Comparison of ENCODE assay signal across 7 mouse cellular contexts in the genomic region with DNA sequence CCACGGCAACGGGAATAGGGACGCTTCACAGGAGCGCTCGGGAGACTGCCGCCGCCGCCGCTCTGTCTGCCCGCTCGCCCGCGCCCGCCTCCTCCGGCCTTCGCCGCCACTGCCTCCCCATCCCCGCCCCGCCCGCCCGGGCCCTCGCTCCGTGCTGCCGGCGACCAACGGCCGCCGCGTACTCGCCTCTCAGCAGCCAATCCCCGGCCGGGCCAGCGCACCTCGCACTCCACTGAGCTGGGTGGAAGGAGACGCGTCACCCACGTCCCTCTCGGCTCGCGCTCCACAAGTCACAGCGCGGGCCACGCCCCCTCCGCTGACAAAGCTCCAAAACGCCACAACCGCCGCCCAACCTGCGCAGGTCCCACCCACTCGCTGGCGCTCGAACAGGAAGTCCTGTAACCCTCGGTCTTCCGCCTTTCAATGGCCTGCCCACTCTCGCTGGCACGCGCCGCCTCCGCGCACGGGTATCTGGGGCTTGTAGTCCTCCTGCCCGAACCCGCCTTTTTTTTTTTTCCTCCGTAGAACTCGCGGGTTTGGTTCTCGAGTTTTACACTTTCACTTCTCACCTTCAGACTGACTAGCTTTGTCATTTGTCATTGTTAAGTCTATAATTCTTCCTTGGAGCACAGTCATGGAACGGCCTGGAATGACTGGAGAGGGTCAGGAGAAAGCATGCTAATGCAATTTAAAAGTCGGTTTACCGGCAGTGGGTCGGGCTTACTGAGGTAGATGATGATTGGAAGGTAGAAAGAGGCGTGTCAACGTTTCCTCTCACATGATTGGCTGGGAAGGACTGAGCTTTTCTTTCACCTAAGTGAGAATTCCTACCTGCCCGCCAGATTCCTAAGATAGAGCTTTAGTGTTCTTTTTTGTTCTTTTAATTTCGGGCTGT. TPM values are rescaled to one million over a fixed set of nuclear protein-coding genes. Genes with fewer than 3 reads are reported as not detected.
DNase-seq lines count a peak whose midpoint lies in the region; ATAC-seq lines count a peak whose summit lies in the region.

TSS of gene Suco (minus strand) at position 130 of the 895 bp plus-strand sequence.

- peak within 1 kb of the TSS; percentile 96 for H3K27ac ChIP-seq in embryonic facial prominence, embryonic 11.5 days (replicated peaks; ENCODE audit: low read depth, low read length)
- peak within 1 kb of the TSS; percentile 95 for H3K27ac ChIP-seq in limb, embryonic 10.5 days
- H3K27ac ChIP-seq in midbrain, embryonic 13.5 days, result peak within 1 kb of the TSS; percentile 99

- peak within 1 kb of the TSS; percentile 65 for H3K4me2 ChIP-seq in embryonic facial prominence, embryonic 11.5 days (ENCODE audit: low read depth, low read length)
- H3K4me2 ChIP-seq in midbrain, embryonic 13.5 days (replicated peaks), result peak within 1 kb of the TSS; percentile 86

- H3K9me3 ChIP-seq in embryonic facial prominence, embryonic 11.5 days (replicated peaks; ENCODE audit: control insufficient read depth, low read length), result no peaks in the 10 kb centered on the region
- H3K9me3 ChIP-seq in limb, embryonic 10.5 days (replicated peaks), result no peaks in the 10 kb centered on the region
- no peaks in the 10 kb centered on the region for H3K9me3 ChIP-seq in midbrain, embryonic 13.5 days

- ATAC-seq in embryonic facial prominence, embryonic 11.5 days (replicated peaks; ENCODE audit: insufficient number of reproducible peaks, low FRiP score, low TSS enrichment, low read depth), result peak; percentile 99
- ATAC-seq in granulocyte monocyte progenitor cell, adult 5-6 weeks (replicated peaks; ENCODE audit: poor library complexity, severe bottlenecking), result peak; percentile 85
- peak; percentile 99 for ATAC-seq in midbrain, embryonic 13.5 days

- H3K4me3 ChIP-seq in embryonic facial prominence, embryonic 11.5 days (ENCODE audit: low read depth, low read length), result peak within 1 kb of the TSS; percentile 85
- peak within 1 kb of the TSS; percentile 83 for H3K4me3 ChIP-seq in limb, embryonic 10.5 days
- H3K4me3 ChIP-seq in midbrain, embryonic 13.5 days (replicated peaks), result peak within 1 kb of the TSS; percentile 88

- no peaks in the 10 kb centered on the region for H3K27me3 ChIP-seq in embryonic facial prominence, embryonic 11.5 days (ENCODE audit: control insufficient read depth, insufficient read depth, low read length)
- H3K27me3 ChIP-seq in limb, embryonic 10.5 days (ENCODE audit: low read depth, poor library complexity, severe bottlenecking), result no peaks in the 10 kb centered on the region
- no peaks in the 10 kb centered on the region for H3K27me3 ChIP-seq in midbrain, embryonic 13.5 days

- H3K4me1 ChIP-seq in embryonic facial prominence, embryonic 11.5 days (ENCODE audit: control insufficient read depth, insufficient read depth, low read length), result no peaks in the 10 kb centered on the region
- peaks cover 25% of the 10 kb centered on the region for H3K4me1 ChIP-seq in limb, embryonic 10.5 days
- H3K4me1 ChIP-seq in midbrain, embryonic 13.5 days (replicated peaks), result peaks cover 30% of the 10 kb centered on the region

- H3K9ac ChIP-seq in embryonic facial prominence, embryonic 11.5 days (replicated peaks; ENCODE audit: low read length), result peak within 1 kb of the TSS; percentile 94
- H3K9ac ChIP-seq in midbrain, embryonic 13.5 days (replicated peaks), result peak within 1 kb of the TSS; percentile 92

- DNase-seq in adrenal gland, postnatal 14 days, result peak; percentile 100
- peak; percentile 100 for DNase-seq in embryonic facial prominence, embryonic 11.5 days (ENCODE audit: low spot score)
- peak; percentile 100 for DNase-seq in kidney, adult 11 months
- peak; percentile 99 for DNase-seq in limb, embryonic 10.5 days (ENCODE audit: low spot score)
- DNase-seq in spleen, adult 12 weeks (ENCODE audit: low spot score), result peak; percentile 99

- H3K36me3 ChIP-seq in embryonic facial prominence, embryonic 11.5 days (replicated peaks; ENCODE audit: control insufficient read depth, insufficient read depth, low read depth, low read length), result no peaks in the 10 kb centered on the region
- no peaks in the 10 kb centered on the region for H3K36me3 ChIP-seq in limb, embryonic 10.5 days
- no peaks in the 10 kb centered on the region for H3K36me3 ChIP-seq in midbrain, embryonic 13.5 days

- under 1% methylated on average over 71 of the region's 74 CpGs for WGBS in embryonic facial prominence, embryonic 11.5 days
- under 1% methylated on average over 64 of the region's 74 CpGs for WGBS in limb, embryonic 10.5 days
- WGBS in midbrain, embryonic 13.5 days, result under 1% methylated on average over 66 of the region's 74 CpGs

RNA-seq across cellular contexts. Expression of gene Suco, which starts in this region (rescaled TPM):
- 44.2 and 47.6 TPM in 2 replicates for total RNA-seq in adrenal gland, postnatal 14 days (2021)
- polyA plus RNA-seq in embryonic facial prominence, embryonic 11.5 days (2014; fragmentation: Nextera tagmentation; extraction: Ambion mirVana), result 30.3 and 30.5 TPM in 2 replicates
- total RNA-seq in granulocyte monocyte progenitor cell, adult 5-6 weeks (2014; fragmentation: Nextera tagmentation), result 25.1 and 30.5 TPM in 2 replicates
- total RNA-seq in granulocyte monocyte progenitor cell, adult 5-6 weeks (2017), result 102 and 110 TPM in 2 replicates
- polyA plus RNA-seq in limb, embryonic 10.5 days (2016; fragmentation: Nextera tagmentation; extraction: Ambion mirVana), result 25.6 and 30.3 TPM in 2 replicates
- polyA plus RNA-seq in midbrain, embryonic 13.5 days (2015; fragmentation: Nextera tagmentation; extraction: Ambion mirVana), result 23.5 and 27.2 TPM in 2 replicates

Comparison
In these comparisons a context has a peak if more than half of its experiments do, and no peak if none do; other contexts are left out.
1. Peak in every context shown above with its lines: DNase-seq, ATAC-seq, H3K4me3 ChIP-seq and H3K27ac ChIP-seq.